Mouse (Mus musculus): ENCODE measurements at regions not wholly inside any gene's neighbourhood (a gene's known extent, or its start where the extent isn't known, plus 50 kb on each side); places are given as distances from the start of the nearest gene placed in this dataset.
"Not testable (repeated sequence)": the region's sequence is repeated elsewhere in the genome, so short reads cannot be mapped to it uniquely, and the experiment has no call there.

DNA sequence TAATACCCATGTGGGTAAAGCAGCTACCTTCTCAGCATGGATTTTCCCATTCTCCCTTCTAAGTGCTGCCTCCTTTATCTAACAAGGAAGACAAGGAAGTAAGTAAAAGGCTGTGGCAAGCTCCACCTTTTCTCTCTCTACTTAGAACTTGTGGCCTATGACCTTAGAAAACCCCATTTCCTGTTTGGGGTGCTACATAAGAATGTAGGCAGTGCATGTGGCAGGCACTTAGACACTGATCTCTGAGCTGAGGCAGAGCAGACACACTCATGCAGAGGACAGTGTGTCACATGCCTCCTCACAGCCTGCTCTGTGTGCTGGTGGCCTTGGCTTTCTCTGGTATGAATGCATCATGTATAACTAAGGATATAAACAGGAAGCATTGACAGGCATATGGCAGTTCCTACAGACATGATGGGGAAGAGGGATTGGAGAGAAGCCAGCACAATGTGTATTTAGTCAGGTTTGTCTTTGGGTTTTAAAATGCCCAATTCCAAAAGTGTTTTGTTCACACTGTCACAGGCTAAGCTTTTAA, 694.5 kb downstream of the Dad1 start:
- DNase-seq: not testable (repeated sequence)

DNA sequence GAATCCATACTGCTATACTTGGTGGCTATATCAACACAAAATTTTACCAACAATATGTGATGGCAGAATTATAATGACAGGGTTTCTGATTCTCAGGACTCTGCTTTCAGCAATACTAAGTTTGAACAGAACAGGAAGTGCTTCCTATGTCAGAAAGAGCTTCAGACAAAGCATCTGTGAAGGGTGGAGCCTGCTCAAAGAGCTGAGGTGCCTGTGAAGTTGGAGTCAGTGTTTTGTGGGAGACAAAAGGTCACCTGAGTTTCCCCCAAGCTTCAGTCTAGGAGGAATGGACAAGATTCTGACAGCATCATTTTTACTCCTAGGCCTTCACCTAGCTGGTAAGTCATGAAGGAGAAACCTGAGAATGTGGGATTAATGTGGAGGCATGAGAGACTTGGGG, 700.1 kb downstream of the Dad1 start:
- no peak for DNase-seq

DNA sequence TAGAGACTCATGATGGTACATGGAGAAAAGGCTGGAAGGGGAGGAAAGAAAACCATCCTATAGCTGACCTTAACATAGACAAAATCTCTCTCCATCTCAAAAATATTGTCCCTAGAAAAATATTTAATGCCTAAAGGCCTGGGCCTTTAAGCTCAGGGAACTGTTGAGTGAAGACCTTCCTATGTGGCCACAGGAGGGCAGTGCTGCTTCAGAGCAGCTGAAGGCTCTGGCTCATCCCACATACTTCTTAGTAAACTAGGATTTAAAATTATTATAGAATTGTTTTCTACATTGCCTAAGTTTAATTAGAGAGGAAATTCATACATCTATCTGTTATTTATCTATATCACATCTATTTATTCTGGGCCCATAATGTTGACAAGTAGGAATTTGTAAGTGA, 706.5 kb downstream of the Dad1 start:
- DNase-seq: not testable (repeated sequence)

DNA sequence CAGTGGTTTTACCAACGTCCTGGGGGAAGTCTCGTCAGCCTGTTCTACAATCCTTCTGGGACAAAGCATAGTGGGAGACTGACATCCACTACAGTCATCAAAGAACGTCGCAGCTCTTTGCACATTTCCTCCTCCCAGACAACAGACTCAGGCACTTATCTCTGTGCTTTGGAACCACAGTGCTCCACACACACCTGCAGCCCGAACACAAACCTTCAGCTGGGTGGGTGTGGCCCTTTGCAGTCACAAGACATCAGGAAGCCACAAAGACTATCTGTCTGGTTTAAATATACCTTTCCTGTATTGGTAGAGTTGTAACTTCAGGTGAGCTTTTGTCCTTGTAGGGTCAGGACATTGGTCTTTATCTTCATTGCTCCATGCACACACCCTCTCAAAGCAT, 708.6 kb downstream of the Dad1 start:
- DNase-seq: no peak

DNA sequence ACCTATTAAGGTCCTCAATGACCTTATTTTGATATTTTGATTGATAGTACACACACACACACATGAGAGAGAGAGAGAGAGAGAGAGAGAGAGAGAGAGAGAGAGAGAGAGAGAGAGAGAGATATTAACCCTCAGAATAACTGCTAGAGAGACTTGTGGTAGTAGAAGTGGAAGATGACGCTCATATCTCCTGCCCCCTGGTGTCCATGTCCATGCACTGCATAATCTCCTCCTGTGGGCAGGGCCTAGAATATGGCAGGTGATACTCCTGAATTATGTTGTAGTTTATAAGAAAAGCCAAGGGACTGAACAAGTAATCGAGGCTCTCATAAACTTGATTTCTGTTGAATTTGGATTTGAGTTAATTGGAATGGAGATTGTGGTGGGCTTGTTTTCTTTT, 712.3 kb downstream of the Dad1 start:
- DNase-seq: not testable (repeated sequence)

DNA sequence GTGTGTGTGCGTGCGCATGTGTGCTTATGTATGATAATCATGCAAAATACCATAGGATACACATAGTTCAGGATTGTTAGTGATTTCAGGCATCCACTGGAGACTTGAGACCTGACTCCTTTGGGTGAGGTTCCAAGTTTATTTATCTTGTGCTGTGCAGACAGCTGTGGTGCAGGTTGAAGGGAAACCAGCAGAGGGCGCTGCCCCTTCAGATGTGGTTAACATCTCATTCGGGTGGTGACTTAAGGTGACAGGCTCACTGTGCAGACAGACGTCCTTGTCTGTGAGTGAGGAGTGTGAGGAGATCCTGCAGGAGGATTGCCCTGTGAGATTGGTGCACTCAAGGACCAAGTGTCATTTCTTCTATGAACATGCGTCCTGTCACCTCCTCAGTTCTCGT, 716.0 kb downstream of the Dad1 start:
- DNase-seq: not testable (repeated sequence)

DNA sequence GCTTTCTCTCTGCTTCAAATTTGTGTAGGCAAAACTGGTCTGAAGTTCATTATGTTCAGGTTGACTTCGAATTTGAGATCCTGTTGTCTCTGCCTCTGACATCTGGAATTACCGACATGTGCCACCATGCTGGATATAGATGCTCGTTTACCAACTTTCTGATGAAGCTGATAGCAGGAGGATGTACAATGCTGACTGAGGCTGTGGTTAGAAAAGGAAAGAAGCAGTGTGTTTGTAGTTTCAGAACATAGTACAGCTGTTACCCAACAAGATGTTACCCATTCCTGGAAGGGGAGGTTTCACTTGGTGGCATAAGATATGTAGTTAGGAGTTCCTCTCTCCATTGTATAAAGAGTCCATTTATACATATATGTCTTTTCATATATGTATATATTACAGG, 730.5 kb downstream of the Dad1 start:
- DNase-seq: not testable (repeated sequence)

DNA sequence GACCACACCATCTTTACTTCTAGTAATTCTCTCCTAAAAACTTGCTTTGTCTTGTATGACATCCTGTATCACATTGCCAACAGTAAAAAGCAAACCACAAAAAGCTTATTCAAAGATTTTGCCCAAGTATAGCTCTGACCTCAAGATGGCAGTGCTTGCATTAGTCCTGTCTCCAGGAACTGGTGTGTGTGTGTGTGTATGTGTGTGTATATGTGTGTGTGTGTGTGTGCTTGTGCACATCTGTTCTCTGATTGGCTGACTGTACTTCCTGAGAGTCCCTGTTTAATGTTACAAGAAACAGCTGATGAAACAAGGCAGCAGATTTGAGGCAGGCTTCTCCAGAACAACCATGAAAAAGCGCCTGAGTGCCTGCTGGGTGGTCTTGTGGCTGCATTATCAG, 735.0 kb downstream of the Dad1 start:
- not testable (repeated sequence) for DNase-seq

DNA sequence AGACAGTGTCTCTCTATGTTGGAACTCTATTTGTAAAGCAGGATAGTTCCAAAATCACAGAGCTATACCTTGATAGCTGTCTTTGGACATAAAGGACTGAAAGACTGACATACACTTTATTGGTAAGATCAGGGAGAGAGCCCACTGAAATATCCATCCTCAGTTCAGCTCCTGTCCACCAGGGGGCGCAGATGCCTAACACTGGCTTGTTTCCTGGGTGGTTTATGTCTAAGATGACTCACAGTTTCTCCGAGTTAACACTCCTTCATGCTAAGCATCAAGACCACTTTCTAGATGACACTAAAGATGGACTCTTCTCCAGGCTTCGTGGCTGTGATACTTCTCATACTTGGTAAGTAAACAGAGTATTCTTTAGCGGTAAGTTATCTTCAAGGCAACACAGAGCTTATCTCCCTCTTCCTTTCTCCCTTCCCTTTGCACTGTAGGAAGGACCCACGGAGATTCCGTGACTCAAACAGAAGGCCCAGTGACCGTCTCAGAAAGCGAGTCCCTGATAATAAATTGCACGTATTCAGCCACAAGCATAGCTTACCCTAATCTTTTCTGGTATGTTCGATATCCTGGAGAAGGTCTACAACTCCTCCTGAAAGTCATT, 737.2 kb downstream of the Dad1 start:
- DNase-seq: not testable (repeated sequence)

DNA sequence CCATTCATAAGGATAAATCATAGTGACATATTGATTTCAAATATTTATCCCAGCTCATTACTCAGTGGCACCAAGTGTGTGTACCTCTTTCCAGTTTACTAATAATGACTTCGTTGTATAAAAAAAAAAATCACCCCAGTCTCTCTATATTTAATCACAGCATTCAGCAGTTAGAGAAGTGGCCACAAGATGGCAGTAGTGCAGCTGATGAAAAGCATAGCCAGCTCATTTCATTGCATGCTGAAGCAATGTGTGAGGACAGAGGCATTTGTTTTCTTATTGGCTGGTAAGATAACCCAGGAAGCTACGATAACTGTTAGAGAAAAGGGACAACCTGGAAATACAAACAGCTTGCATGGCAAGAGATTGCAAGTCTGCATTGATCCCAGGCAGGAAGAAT, 748.5 kb downstream of the Dad1 start:
- DNase-seq: not testable (repeated sequence)

DNA sequence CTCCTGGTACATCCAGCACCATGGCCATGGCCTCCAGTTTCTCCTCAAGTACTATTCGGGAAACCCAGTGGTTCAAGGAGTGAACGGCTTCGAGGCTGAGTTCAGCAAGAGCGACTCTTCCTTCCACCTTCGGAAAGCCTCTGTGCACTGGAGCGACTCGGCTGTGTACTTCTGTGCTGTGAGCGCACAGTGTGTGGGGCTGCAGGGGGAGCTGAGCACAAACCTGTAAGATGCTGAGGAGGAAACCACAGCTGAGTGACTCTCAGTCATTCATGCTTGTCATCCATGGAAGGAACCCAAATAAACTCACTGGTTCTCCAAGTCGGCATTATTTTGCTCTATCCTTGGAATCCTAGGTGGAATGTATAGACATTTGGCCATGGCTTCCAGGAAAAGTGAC, 765.5 kb downstream of the Dad1 start:
- DNase-seq: not testable (repeated sequence)

DNA sequence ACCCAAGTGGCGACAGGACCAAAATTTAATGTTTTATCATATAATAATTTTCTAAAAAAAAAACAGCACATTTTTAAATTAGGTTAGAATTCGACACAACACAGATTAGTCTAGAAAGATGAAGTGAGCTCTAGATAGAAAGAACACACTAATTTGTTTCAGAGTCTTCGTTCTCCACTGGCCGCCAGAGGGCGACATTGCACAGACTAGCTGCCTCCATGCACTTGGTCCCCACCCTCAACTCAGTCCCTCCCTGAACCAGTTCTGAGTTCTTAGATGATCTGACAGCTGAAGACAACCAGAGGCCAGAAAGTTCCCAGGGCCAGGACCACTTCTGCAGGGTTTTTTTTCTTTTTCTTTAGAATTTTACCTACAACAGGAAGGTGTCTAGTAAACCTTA, 766.3 kb downstream of the Dad1 start:
- not testable (repeated sequence) for DNase-seq

DNA sequence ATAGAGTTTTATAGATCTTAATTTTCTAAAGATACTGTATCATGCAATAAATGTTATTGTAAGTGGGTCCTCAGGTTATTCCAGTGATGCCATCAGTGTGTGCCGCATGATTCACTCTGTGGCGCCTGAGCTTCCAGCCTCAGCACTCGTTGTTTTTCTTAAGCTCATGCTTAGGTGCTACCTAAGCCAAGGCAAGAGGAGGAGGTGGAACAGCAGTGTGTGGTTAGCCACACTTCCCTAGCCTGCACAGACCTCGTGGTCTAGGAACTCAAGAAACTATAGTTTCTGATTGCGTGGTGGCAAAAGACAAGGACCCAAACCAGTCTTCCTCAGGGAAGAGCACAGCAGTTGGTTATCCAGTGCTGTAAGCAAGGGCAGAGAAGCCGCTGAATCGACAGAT, 779.7 kb downstream of the Dad1 start:
- not testable (repeated sequence) for DNase-seq

DNA sequence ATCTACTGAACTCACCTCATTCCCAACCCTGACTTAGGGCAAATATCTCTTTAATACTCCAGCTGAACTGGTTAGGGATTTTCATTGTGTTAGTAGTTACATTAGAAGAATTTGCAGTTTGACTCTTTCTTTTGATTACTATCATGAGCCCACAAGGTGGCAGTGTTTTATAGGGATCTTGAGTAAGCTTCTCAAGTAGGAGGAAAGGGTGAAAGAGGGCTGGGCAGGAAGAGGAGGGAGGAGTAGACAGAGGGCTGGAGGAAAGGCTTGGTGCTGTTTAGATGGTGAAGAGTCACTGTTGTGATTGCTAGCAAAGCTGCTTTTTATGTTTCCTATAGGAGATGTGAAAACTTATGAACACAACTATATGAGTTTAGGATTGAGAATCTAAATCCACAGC, 793.1 kb downstream of the Dad1 start:
- DNase-seq: not testable (repeated sequence)

DNA sequence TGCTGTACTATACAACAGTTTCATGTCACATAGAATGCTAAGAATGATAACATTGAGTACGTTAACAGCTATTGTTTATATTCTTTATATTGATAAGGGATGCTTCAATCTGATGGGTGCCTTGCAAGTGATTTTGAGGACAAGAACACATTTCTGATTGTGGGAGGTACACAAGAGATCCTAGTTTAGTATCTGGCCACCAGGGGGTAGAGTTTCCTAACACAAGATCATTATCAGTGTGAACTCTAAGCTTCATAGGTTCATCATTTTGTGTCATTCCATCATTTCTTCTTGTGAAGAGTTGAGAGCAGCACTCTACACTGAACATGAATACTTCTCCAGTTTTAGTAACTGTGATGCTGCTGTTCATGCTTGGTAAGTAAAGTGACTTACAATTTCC, 799.9 kb downstream of the Dad1 start:
- no peak for DNase-seq

DNA sequence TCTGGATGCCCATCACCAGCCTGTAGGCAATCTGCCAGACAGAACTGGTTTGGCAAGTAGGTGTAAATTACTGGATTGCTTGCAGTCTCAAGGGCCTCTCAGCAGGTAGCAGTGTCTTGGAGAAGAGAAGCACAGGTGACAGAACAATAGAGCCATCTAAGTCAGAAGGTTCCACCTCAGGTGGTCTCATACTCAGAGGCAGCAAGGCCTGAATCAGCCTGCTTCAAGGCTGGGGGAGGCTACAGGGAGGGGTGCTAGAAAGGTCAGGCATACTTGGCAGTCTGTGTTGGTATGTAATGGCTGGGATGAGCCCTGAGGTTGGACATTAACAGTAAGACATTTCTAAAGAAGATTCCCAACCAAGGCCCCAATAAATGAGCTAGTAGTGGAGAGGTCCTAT, 814.3 kb downstream of the Dad1 start:
- not testable (repeated sequence) for DNase-seq

DNA sequence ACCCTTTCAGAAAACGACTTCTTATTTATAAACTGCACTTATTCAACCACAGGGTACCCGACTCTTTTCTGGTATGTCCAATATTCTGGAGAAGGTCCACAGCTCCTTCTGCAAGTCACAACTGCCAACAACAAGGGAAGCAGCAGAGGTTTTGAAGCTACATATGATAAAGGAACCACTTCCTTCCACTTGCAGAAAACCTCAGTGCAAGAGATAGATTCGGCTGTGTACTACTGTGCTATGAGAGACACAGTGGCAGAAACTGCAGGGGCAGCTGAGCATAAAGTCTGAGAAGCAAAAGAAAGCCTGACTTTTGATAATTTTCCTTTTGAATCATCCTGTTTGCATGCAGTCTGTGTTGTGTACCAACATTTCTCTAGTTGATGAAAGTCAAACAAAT, 823.8 kb downstream of the Dad1 start:
- not testable (repeated sequence) for DNase-seq

DNA sequence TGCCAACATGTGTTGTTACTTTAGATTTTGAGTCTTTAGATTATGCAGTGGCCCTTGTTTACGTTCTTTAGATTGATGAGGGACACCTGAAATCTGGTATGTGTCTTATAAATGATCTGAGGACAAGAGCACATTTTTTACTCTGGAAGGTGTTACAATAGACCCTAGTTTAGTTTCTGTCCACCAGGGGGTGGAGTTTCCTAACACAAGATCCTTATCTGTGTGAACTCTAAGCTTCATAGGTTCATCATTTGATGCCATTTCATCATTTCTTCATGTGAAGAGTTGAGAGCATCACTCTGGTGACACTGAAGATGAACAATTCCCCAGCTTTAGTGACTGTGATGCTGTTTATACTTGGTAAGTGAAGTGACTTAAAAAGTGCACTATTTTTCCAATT, 825.5 kb downstream of the Dad1 start:
- DNase-seq: not testable (repeated sequence)

DNA sequence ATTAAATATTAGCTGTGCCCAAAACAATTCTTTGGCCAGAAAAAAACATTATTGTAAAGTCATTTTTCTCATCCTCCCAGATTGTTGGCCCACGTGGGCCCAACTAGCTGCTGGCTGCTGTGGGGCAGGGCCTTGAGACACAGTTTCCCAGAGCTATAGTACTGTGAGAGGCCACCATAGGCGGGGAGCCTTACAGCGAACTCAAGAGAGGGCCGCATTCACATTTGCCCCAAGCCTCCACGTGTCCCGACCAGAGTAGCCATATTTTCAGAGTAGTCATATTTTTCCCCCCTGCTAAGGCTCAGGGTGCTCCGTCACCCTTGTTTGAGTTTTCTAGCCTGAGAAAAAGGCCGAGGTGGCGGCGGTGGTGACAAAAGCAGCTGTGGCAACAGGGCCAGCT, 826.3 kb downstream of the Dad1 start:
- not testable (repeated sequence) for DNase-seq

DNA sequence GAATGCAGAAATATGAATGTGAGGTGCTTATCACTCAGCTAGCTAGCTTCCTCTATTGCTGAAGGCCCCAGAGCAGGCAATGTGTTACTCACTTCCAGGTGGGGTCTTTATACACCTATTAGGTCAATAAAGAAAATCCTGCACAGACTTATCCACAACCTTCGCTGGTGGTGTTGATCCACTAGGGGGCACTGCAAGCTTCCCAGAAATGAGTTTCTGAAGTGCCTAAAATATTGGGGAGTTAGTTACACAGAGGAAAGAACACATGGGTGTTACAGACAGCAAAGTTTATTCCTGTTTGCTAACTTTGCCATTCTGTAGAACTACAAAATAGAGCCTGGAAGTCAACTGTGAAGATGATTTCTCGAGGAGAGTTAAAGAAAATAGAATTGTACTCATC, 836.9 kb downstream of the Dad1 start:
- DNase-seq: not testable (repeated sequence)

DNA sequence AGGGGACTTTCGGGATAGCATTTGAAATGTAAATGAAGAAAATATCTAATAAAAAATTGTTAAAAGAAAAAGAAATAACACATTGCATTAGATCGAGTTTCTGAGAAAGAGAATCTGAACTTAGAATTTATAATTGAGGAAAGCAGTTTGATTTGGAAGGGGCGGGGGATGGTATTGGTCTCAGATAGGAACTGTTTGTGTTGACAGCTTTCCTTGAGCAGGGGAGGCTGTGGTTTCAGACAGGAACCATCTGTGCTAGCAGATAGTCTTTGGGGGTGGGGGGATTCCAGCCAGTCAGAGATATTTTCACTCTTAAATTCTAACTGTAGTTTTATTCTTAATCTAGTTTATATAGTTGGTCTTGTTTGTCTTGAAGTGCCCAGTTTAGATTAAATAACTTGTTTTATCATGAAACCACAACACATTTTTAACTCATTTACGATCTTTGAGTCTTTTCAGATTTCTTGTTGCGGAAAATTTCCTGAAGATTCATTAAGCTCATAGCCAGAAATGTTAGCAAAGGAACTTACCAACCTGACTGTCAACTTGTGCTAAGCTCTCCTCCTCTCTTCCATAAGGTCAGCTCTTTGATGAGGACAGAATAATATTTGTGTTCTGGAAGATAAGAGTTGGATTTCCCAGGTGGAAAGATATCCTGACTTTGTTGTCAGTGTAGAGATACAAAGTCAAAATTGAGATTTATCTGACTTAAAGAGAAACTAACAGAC, 846.2 kb downstream of the Dad1 start:
- DNase-seq: not testable (repeated sequence)

DNA sequence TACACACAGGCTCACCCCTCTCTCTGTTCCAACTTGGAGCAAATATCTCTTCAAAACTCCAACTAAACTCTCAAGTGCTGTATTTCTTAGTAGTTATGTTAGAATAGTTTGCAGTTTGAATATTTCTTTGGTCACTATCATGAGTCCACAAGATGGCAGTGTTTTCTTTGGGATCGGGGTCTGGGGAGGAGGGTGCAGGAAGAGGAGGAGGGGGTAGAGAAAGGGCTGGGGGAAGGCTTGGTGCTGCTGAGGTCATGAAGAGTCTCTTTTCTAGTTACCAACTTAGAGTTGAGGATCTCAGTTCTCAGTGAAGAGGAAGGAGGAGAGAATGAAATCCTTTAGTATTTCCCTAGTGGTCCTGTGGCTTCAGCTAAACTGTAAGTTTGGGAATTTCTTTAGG, 863.6 kb downstream of the Dad1 start:
- DNase-seq: not testable (repeated sequence)

DNA sequence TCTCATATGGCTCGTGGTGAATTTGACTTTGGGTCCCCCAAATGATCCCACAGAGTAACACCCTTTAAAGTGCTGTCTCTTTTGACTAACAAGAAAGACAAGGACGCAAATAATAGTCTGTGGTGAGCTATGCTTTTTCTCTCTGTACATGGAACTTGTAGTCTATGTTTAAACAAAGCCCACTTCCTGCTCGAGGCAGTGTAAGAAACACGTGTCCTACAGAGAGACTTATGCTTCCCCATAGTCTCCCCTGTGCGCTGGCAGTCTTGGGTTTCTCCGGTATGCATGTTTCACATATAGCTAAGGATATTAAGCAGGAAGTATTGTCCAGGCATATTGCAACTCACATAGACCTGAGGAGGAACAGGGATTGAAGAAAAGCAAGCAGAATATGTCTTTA, 879.0 kb upstream of the Olfr1507 start:
- not testable (repeated sequence) for DNase-seq

DNA sequence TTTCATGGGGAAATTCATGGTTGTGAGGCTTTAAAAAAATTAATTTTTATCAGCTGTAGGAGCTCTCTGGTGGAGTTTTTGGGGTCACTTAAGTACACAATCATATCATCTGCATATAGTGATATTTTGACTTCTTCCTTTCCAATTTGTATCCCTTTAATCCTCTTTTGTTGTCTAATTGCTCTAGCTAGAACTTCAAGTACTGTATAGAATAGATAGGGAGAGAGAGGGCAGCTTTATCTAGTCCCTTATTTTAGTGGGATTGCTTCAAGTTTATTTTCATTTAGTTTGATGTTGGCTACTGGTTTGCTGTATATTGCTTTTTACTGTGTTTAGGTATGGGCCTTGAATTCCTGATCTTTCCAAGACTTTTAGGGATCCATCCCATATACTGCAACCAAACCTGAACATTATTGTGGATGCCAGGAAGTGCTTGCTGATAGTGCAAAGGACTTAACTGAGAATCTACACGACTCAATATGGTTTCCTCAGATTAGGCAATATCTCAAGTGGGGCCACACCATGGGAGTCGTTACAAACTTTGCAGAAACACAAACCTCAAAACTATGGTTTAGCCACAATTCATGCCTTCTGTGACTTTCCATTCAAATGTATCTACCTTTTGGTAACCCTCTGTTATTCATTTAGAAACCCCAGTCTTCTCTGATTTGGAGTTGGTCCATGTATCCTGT, 878.4 kb upstream of the Olfr1507 start:
- DNase-seq: not testable (repeated sequence)
